Mouse (Mus musculus) adrenal gland, postnatal 4 days (tissue): ENCODE data around the gene Med28. TPM values are rescaled to one million over a fixed set of nuclear protein-coding genes. Genes with fewer than 3 reads are reported as not detected.

Experiments
- total RNA-seq, 2 experiments: library from RNA; stranded (reverse); gene quantifications; 2 replicates each; pipeline ENCODE4 v1.2.3; 2021

Gene Med28
- total RNA-seq, 2 experiments from 2014 or later = 89.3 to 94.4 TPM

Other genes starting within 250 kb of the Med28 start
- gene Qdpr, start 70.0 kb upstream of the Med28 start, total RNA-seq = 100 to 1,000 TPM; 157 to 158 TPM
- not detected for gene Clrn2, start 66.5 kb upstream of the Med28 start, total RNA-seq
- gene Lap3, start 26.9 kb upstream of the Med28 start, total RNA-seq = 10 to 100 TPM; 84.4 to 84.7 TPM
- 1 to 10 TPM; 1.2 to 1.8 TPM for gene Fam184b, start 119.4 kb downstream of the Med28 start, total RNA-seq
- gene Ncapg, start 149.7 kb downstream of the Med28 start, total RNA-seq = 10 to 100 TPM; 16.7 to 21.4 TPM